31 mouse cellular contexts compared by ENCODE assay signal in genomic region chr9:20202131-20202530, GRCm38 (mm10). TPM values are rescaled to one million over a fixed set of nuclear protein-coding genes. Genes with fewer than 3 reads are reported as not detected.
"Had no signal": no experiment of that assay in that cellular context is flagged by ENCODE, and none has a peak within 500 bp of the region (broad histone marks: within the 10 kb centered on the region; RNA-seq: fewer than 3 reads in every experiment).

No protein-coding gene starts in this region.

- H3K27ac ChIP-seq: kidney, embryonic 15.5 days; left cerebral cortex, adult 2 months; limb, embryonic 13.5 days; liver, embryonic 13.5 days; macrophage; midbrain, embryonic 12.5 days; midbrain, embryonic 15.5 days; neural tube, embryonic 12.5 days; neural tube, embryonic 15.5 days; stomach, postnatal 0 days had no signal

- H3K36me3 ChIP-seq: kidney, embryonic 15.5 days; limb, embryonic 13.5 days; liver, embryonic 13.5 days; midbrain, embryonic 12.5 days; midbrain, embryonic 15.5 days; neural tube, embryonic 12.5 days; neural tube, embryonic 15.5 days had no signal

- ATAC-seq: midbrain, embryonic 15.5 days had no signal

- DNase-seq: kidney, adult 2 months; kidney, postnatal 10 days; kidney, postnatal 36 days; layer of hippocampus, postnatal 36 days; left cerebral cortex, postnatal 4 days; liver, embryonic 13.5 days; lung, adult 2 months; lung, postnatal 14 days; right cerebral cortex, adult 18-20 months; right cerebral cortex, postnatal 14 days; right cerebral cortex, postnatal 4 days; thymus, adult 2 months; thymus, postnatal 14 days; thymus, postnatal 4 days had no signal

- H3K4me1 ChIP-seq: kidney, embryonic 15.5 days; limb, embryonic 13.5 days; liver, embryonic 13.5 days; midbrain, embryonic 12.5 days; midbrain, embryonic 15.5 days; neural tube, embryonic 12.5 days; neural tube, embryonic 15.5 days had no signal

- H3K27me3 ChIP-seq: kidney, embryonic 15.5 days; limb, embryonic 13.5 days; liver, embryonic 13.5 days; midbrain, embryonic 12.5 days; midbrain, embryonic 15.5 days; neural tube, embryonic 12.5 days; neural tube, embryonic 15.5 days had no signal

- H3K4me2 ChIP-seq: kidney, embryonic 15.5 days; limb, embryonic 13.5 days; liver, embryonic 13.5 days; midbrain, embryonic 12.5 days; midbrain, embryonic 15.5 days; neural tube, embryonic 12.5 days; neural tube, embryonic 15.5 days had no signal

- H3K4me3 ChIP-seq: kidney, embryonic 15.5 days; left cerebral cortex, adult 2 months; limb, embryonic 13.5 days; liver, embryonic 13.5 days; midbrain, embryonic 12.5 days; midbrain, embryonic 15.5 days; neural tube, embryonic 12.5 days; neural tube, embryonic 15.5 days had no signal

- H3K9ac ChIP-seq: kidney, embryonic 15.5 days; limb, embryonic 13.5 days; liver, embryonic 13.5 days; midbrain, embryonic 12.5 days; midbrain, embryonic 15.5 days; neural tube, embryonic 12.5 days; neural tube, embryonic 15.5 days had no signal

RNA-seq across cellular contexts. Expression of gene Olfr871, which starts 9.9 kb away (rescaled TPM):
- total RNA-seq: layer of hippocampus, adult 8-10 months; layer of hippocampus, postnatal 10 days; layer of hippocampus, postnatal 36 days; left cerebral cortex, adult 2 months; left cerebral cortex, postnatal 10 days; left cerebral cortex, postnatal 4 days; liver, adult 2 months; megakaryocyte, adult 5-6 weeks had no signal
- polyA plus RNA-seq: kidney, adult 2 months; kidney, embryonic 15.5 days; limb, embryonic 13.5 days; liver, adult 2 months; liver, embryonic 13.5 days; liver, embryonic 16.5 days; lung, adult 2 months; lung, embryonic 16.5 days; macrophage; midbrain, embryonic 12.5 days; midbrain, embryonic 15.5 days; neural tube, embryonic 12.5 days; neural tube, embryonic 15.5 days; stomach, embryonic 14.5 days; stomach, postnatal 0 days; thymus, adult 2 months had no signal

RNA-seq across cellular contexts. Expression of gene Olfr870, which starts 28.3 kb away (rescaled TPM):
- total RNA-seq: layer of hippocampus, adult 8-10 months; layer of hippocampus, postnatal 10 days; layer of hippocampus, postnatal 36 days; left cerebral cortex, adult 2 months; left cerebral cortex, postnatal 10 days; left cerebral cortex, postnatal 4 days; liver, adult 2 months; megakaryocyte, adult 5-6 weeks had no signal
- polyA plus RNA-seq: kidney, adult 2 months; kidney, embryonic 15.5 days; limb, embryonic 13.5 days; liver, adult 2 months; liver, embryonic 13.5 days; liver, embryonic 16.5 days; lung, adult 2 months; lung, embryonic 16.5 days; macrophage; midbrain, embryonic 12.5 days; midbrain, embryonic 15.5 days; neural tube, embryonic 12.5 days; neural tube, embryonic 15.5 days; stomach, embryonic 14.5 days; stomach, postnatal 0 days; thymus, adult 2 months had no signal

RNA-seq across cellular contexts. Expression of gene Olfr872, which starts 34.8 kb away (rescaled TPM):
- total RNA-seq: layer of hippocampus, adult 8-10 months; layer of hippocampus, postnatal 10 days; layer of hippocampus, postnatal 36 days; left cerebral cortex, adult 2 months; left cerebral cortex, postnatal 10 days; left cerebral cortex, postnatal 4 days; liver, adult 2 months; megakaryocyte, adult 5-6 weeks had no signal
- polyA plus RNA-seq: kidney, adult 2 months; kidney, embryonic 15.5 days; limb, embryonic 13.5 days; liver, adult 2 months; liver, embryonic 13.5 days; liver, embryonic 16.5 days; lung, adult 2 months; lung, embryonic 16.5 days; macrophage; midbrain, embryonic 12.5 days; midbrain, embryonic 15.5 days; neural tube, embryonic 12.5 days; neural tube, embryonic 15.5 days; stomach, embryonic 14.5 days; stomach, postnatal 0 days; thymus, adult 2 months had no signal
